Mouse (Mus musculus) retina, adult 2 months (tissue): ENCODE results near the gene Polr3c.
"Not testable (repeated sequence)": the region's sequence is repeated elsewhere in the genome, so short reads cannot be mapped to it uniquely, and the experiment has no call there.

Experiments used
- DNase-seq: peaks from one replicate; pipeline ENCODE4 v3.0.0-alpha.2; 2012; ENCODE audit warnings: low read depth, low spot score

The Polr3c gene

GRCm38 (mm10) chr3:96708684-96709064 is 18.8 kb downstream of the Polr3c start:
- DNase-seq, result no peak

DNA sequence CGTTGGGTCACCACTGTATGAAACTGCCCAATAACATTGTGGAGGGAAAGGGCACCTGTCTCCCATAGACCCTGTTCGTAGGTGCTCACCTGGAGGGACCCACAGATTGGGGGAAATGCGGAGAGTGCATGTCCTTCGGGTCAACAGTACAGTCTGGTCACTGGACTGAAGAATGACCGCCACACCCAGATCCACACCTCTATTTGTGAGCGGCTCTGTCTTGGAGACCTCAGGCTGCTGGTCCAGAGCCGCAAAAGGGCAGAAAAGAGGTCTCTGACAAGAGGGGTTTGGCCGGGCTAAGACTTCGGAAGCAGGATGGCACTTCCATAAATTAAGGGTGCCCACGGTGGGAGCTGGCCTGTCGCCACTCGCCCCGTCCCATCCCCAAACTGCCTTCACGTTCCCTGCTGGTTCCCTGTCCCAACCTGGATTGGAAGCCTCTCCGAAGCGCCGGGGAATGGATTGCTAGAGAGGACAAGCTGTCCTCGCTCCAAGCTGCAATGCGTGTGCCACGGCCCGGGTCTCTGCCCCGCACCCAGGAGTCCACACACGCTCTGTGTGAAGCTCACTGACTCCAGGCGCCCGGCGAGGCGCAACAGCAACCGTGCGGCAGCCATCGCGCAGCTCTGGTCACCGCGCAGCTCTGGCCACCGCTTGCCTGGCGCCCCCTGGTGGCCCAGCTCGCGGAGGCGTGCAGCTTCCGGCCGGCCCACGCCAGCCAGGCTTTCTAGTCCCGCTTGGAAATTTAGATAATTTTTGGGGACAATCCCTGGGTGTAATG is 19.3 kb downstream of the Polr3c start, which contains the start of gene Nudt17:
Gene Nudt17 (minus strand): TSS at position 660 of the 781 bp plus-strand sequence.
- DNase-seq, result peak; percentile 57

- no peak for DNase-seq
Measured at GRCm38 (mm10) chr3:96706984-96707383, 20.4 kb downstream of the Polr3c start.

DNA sequence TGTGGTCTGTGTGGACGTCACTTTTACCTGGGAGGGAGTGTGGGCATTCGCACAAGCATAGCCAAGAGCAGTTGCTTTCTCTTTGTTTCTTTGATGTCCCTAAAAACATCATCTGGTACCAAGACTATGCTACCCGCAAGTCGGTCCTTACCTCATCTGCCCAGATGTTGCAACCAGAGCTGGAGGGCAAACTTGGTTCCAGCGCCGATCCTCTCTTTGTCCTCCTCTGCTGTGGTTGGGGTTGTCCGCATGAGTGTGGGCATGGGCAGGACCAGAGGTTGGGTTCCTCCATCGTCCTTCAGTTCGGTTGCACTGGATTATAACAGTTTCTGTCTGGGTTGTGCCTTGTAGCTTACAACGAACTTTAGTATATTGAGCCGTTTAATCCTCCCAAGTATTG is 21.2 kb downstream of the Polr3c start:
- no peak for DNase-seq

- no peak for DNase-seq
Measured at GRCm38 (mm10) chr3:96704778-96705177, 22.6 kb downstream of the Polr3c start.

GRCm38 (mm10) chr3:96701003-96701402 is 26.4 kb downstream of the Polr3c start:
- no peak for DNase-seq

DNA sequence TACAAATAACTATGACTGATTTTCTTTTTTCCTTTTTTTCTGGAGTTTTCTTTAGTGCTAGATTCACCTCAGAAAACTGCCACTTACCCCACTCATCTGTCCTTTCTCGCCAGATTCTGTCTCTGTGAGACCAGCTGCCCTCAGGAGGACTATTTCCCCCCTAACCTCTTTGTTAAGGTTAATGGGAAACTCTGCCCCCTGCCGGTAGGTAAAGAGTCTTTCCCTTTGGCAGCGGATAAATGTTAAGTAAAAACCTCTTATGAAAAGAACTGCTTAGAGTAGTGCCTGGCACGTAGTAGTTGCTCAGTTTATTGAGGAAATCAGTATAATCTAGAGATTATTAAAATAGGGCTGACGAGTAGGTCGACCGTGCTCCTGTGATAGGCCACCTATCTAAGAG is 27.1 kb downstream of the Polr3c start:
- DNase-seq, result no peak

GRCm38 (mm10) chr3:96698993-96699690 is 28.3 kb downstream of the Polr3c start:
- peak; percentile 53 for DNase-seq

GRCm38 (mm10) chr3:96696766-96697732 is 30.4 kb downstream of the Polr3c start:
- DNase-seq, result peak; percentile 76

GRCm38 (mm10) chr3:96696198-96696765 is 31.1 kb downstream of the Polr3c start, which contains the start of gene Pias3:
TSS of gene Pias3 (plus strand) at chr3:96696384.
- peak; percentile 50 for DNase-seq

DNA sequence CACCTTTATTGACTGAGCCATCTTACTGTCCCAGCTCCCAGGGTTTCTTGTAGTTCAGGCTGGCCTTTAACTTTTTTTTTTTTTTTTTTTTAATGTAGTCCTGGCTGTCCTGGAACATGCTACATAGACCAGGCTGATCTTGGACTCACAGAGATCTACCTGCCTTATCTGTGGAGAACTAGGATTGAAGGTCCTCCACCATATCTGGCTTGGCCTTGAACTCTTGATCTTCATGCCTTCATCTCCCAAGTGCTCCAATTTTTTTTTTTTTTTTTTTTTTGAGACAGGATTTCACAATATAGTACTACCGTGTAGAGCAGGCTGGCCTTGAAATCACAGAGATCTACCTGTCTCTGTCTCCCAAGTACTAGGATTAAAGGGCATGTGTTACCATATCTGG is 33.8 kb downstream of the Polr3c start:
- DNase-seq, result no peak

DNA sequence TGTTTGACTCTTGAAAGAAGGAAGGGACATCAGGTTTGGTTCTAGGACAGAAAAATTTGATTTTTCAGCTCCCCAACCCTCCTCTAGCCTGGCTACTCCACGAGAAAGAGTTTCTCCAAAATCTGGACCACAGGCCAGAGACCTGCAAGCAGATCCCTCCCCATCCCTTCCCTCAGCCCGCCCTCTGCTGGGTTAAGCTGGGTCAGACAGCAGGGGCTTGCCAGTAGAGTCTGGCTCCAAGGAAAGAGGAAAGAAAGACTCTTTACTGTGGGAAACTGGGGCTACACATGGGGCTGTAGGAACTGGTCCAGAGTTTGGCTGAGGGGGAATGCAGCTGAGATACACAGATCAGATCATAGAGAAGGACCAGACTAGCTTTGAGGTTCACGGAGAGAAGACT is 34.9 kb downstream of the Polr3c start:
- DNase-seq, result no peak

DNA sequence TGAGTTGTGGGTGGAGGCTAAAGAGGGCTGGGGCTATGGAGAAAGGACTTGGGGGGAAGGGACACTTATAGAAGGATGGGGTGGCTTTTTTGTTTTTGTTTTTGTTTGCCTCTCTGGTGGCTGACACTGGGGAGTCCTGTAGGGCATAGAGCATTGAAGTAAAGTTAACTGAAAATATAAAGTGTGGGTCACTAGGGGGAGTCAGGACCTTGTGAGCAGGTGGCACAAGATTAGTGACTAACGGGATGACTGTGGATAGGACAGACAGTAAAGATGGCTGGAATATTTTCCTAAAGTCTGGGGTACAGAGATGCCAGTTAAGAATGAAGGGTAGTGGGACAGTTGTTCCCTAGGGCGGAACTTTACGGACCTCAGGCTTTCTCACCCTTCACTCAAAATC is 37.1 kb downstream of the Polr3c start:
- DNase-seq, result no peak

- DNase-seq, result no peak
Measured at GRCm38 (mm10) chr3:96688854-96689253, 38.6 kb downstream of the Polr3c start.

DNA sequence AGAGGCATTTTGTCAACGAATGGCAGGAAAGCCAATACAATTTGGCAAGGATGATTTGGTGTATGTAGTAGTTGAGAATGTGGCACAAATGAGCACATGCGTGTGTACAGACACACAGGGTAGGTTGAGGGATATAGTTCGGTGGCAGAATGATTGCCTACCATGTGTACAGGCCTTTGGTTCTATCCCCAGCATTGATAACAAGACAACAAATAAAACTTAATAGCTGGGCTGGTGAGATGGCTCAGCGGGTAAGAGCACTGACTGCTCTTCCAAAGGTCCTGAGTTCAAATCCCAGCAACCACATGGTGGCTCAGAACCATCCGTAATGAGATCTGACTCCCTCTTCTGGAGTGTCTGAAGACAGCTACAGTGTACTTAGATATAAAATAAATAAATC is 41.4 kb downstream of the Polr3c start:
- DNase-seq, result not testable (repeated sequence)

DNA sequence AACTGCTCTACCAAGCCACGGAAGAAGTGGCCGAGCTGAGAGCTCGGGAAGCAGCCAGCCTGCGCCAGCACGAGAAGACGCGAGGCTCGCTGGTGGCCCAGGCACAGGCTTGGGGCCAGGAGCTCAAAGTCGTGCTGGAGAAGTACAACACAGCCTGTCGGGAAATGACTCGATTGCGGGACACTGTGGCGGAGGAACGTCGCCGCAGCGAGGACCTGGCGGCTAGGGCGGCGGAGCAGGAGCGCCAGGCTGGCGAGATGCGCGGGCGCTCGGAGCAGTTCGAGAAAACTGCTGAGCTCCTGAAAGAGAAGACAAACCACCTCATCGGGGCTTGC is 42.6 kb downstream of the Polr3c start:
- no peak for DNase-seq

DNA sequence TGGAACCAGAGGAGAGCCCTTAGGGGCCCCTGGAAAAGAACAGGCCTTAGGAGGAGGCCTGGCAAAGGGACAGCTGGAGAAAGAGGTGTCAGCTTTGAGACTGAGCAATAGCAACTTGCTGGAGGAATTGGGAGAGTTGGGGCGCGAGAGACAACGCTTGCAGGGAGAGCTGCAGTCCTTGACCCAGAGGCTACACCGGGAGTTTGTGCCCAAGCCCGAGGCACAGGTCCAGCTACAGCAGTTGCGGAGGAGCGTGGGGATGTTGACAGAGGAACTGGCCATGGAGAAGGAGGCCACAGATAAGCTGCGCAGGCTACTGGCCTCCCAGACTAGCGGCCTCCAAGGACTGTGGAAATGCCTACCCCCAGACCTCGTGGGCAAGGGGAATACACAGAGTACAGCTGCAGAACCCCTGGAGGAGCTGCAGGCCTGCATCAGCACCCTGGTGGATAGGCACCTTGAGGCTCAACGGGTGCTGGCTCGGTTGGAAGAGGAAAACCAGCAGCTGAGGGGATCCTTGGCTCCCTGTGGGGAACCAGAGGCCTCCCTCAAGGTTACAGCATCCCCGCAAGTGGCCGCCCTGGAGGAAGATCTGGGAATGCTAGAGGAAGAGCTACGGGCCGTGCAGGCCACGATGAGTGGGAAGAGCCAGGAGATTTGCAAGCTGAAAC is 43.1 kb downstream of the Polr3c start:
- DNase-seq, result no peak

GRCm38 (mm10) chr3:96683496-96683895 is 43.9 kb downstream of the Polr3c start:
- DNase-seq, result no peak

DNA sequence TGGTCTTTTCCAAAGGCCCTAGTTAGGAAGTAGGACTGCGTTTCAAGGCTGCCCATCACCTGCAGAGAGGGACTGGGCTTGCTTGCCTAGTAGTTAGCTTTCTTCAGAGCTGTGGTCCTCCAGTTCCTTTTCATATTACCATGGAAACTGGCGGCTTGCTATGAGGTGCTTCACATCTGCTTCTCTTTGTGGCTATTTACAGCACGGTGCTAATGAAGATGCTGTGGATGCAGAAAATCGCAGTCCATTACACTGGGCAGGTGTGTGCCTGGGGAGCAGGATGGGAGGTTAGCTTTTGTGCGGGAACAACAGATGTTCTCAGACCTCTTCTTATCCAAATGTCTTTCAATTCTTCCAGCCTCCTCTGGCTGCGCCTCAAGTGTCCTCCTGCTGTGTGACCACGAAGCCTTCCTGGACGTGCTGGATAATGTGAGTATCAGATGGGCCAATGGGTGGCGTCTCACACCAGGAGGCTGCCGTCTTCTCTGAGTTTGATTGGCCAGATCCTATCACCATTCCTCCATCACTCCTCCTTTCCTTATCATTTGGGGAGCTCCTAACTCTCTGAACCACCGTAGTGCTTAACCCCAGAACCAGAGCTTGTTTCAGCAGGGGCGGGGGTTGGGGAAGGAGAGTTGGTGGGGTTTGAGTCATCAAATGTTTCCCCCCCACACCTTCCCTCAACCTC is 47.0 kb downstream of the Polr3c start:
- no peak for DNase-seq

DNA sequence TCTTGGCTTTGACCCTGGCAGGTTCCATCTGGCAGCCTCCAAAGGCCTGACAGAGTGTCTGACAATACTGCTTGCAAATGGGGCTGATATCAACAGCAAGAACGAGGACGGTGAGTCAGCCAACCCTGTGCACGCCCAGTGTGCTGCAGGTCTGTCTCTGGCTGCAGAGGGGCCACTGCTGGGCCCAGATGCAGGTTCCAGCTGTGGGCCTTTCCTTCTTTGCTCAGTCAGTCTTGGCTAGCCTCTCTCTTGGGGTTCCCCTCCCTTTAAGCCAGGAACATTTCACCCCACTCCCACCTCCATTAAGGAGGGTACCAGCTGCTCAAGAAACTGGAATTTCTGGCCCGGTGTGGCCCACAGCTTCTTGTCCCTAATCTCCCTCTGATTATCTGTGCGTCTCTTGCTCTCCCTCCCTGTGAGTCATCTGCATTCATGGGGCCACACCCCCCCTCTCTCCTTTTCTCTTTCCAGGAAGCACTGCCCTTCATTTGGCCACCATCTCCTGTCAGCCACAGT is 48.2 kb downstream of the Polr3c start:
- DNase-seq, result no peak
